Mouse (Mus musculus): ENCODE measurements around the gene Limk2. TPM values are rescaled to one million over a fixed set of nuclear protein-coding genes. Genes with fewer than 3 reads are reported as not detected.

Limk2 gene
- total and polyA plus RNA-seq, 2 experiments from 2014 or later, result 113 to 206 TPM

DNA sequence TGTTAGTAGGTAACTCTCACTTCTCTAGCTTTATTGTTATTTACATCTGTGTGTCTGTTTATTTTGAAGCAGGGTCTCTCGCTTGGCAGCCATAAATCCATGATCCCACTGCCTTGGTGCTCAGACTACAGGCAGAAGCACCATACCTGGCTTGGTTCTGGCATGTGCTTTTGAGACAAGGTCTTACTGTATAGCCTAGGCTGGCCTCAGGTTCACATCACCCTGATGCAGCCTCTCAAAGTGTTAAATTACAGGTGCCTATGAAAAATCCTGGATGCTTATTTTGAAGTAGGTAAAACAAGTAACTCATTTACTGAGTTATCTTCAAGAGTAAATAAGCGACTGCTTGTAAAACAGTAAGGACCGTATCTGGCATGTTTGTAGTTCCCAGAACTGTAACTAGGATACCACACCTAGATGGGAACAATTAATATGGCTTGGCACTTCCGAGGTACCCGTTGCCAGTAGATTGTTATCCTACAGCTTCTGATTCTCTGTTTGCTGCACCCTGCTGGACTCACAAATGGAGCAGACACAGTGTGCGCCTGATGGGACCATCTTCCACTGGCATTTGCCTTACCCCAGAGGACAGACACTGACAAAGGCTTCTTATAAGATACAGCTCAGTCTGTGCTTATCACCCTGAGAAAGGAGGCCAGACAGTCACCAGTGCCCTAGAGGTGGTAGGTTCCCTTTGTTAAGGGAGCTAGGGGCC, 21.4 kb downstream of the Limk2 start:
- Histone ChIP-seq H3K27me3 (ENCODE audit: insufficient read depth, low read length) (no peaks in the 10 kb centered on the region), H3K4me1 (ENCODE audit: insufficient read depth, low read length) (no peaks in the 10 kb centered on the region), H3K9ac (replicated peaks; ENCODE audit: low read length) (no peak overlapping the region), H3K4me3 (ENCODE audit: low read length) (no peak overlapping the region), H3K27ac (0 out of 2 replicates have a peak overlapping the region, but pooled peaks have one; percentile 11), H3K4me2 (ENCODE audit: low read depth, low read length) (no peak overlapping the region), H3K36me3 (ENCODE audit: insufficient read depth, low read length) (no peaks in the 10 kb centered on the region), H3K9me3 (ENCODE audit: low read length) (no peaks in the 10 kb centered on the region)
- ATAC-seq (0 out of 2 replicates have a peak, but pooled peaks have one; percentile 27), DNase-seq (ENCODE audit: low spot score) (no peak)
- WGBS, result 80% methylated on average over 6 of the region's 6 CpGs
- TF ChIP-seq CTCF (IDR thresholded peaks at IDR 0.05; ENCODE audit: low read depth), result no peak

- no peak overlapping the region for H3K4me3 ChIP-seq (ENCODE audit: low read length)
- ATAC-seq (peak; percentile 88), DNase-seq (ENCODE audit: low spot score) (peak; percentile 89)
- no peaks in the 10 kb centered on the region for H3K36me3 ChIP-seq (ENCODE audit: insufficient read depth, low read length)
- 22% methylated on average over 4 of the region's 4 CpGs for WGBS
- H3K9ac ChIP-seq (replicated peaks; ENCODE audit: low read length), result no peak overlapping the region
- no peaks in the 10 kb centered on the region for H3K27me3 ChIP-seq (ENCODE audit: insufficient read depth, low read length)
- no peaks in the 10 kb centered on the region for H3K9me3 ChIP-seq (ENCODE audit: low read length)
- TF ChIP-seq CTCF (IDR thresholded peaks at IDR 0.05; ENCODE audit: low read depth), result peak; percentile 100
- no peaks in the 10 kb centered on the region for H3K4me1 ChIP-seq (ENCODE audit: insufficient read depth, low read length)
- H3K4me2 ChIP-seq (ENCODE audit: low read depth, low read length), result no peak overlapping the region
- H3K27ac ChIP-seq, result 0 out of 2 replicates have a peak overlapping the region, but pooled peaks have one; percentile 11
Observed at GRCm38 (mm10) chr11:3386941-3387368, 22.0 kb downstream of the Limk2 start.

GRCm38 (mm10) chr11:3382602-3383594, 26.1 kb downstream of the Limk2 start:
- no peaks in the 10 kb centered on the region for H3K27me3 ChIP-seq (ENCODE audit: insufficient read depth, low read length)
- no peaks in the 10 kb centered on the region for H3K9me3 ChIP-seq (ENCODE audit: low read length)
- TF ChIP-seq CTCF (IDR thresholded peaks at IDR 0.05; ENCODE audit: low read depth), result no peak
- H3K4me1 ChIP-seq (ENCODE audit: insufficient read depth, low read length), result no peaks in the 10 kb centered on the region
- ATAC-seq (no peak), DNase-seq (ENCODE audit: low spot score) (no peak)
- H3K9ac ChIP-seq (replicated peaks; ENCODE audit: low read length), result no peak overlapping the region
- 0 out of 2 replicates have a peak overlapping the region, but pooled peaks have one; percentile 22 for H3K27ac ChIP-seq
- no peak overlapping the region for H3K4me2 ChIP-seq (ENCODE audit: low read depth, low read length)
- no peak overlapping the region for H3K4me3 ChIP-seq (ENCODE audit: low read length)
- WGBS, result 75% methylated on average over 5 of the region's 5 CpGs
- no peaks in the 10 kb centered on the region for H3K36me3 ChIP-seq (ENCODE audit: insufficient read depth, low read length)

DNA sequence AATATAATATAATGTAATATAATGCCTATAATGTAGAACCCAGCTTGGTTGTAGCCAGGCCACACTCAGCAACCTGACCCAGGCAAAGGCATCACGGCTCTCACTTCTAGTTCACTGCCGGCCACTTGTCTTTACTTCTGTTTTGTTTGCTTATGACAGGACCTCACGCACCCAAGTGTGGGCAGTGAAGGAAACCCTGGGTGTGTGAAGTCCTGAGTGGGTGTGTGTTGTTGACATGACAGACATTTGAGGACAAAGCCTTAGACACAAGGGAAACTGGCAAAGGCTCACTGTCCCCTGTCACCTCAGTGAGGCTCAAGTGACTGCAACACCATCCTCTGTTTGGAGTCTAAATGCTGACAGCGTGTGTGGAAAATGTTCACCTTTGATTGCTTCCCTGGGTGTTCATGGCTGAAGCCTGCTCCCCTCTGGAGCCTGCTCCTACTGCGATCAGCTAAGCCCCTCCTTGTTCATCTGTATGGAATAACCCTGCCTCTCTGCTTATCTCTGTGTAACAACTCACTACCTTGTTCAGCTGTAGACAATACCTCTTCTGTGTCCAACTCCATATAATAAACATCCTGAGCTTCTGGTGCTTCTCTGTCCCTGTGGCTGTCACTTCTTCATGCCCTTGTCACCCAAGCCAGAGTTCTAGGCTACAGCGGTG, 27.7 kb downstream of the Limk2 start:
- no peak for DNase-seq (ENCODE audit: low spot score)
- H3K4me2 ChIP-seq (ENCODE audit: low read depth, low read length), result no peak overlapping the region
- H3K27me3 ChIP-seq (ENCODE audit: insufficient read depth, low read length), result no peaks in the 10 kb centered on the region
- H3K4me3 ChIP-seq (ENCODE audit: low read length), result no peak overlapping the region
- H3K4me1 ChIP-seq (ENCODE audit: insufficient read depth, low read length), result no peaks in the 10 kb centered on the region
- H3K27ac ChIP-seq, result no peak overlapping the region
- no peak overlapping the region for H3K9ac ChIP-seq (replicated peaks; ENCODE audit: low read length)
- H3K36me3 ChIP-seq (ENCODE audit: insufficient read depth, low read length), result no peaks in the 10 kb centered on the region
- no peaks in the 10 kb centered on the region for H3K9me3 ChIP-seq (ENCODE audit: low read length)
- ATAC-seq, result no peak
- no peak for TF ChIP-seq CTCF (IDR thresholded peaks at IDR 0.05; ENCODE audit: low read depth)
- 91% methylated on average over 6 of the region's 6 CpGs for WGBS

DNA sequence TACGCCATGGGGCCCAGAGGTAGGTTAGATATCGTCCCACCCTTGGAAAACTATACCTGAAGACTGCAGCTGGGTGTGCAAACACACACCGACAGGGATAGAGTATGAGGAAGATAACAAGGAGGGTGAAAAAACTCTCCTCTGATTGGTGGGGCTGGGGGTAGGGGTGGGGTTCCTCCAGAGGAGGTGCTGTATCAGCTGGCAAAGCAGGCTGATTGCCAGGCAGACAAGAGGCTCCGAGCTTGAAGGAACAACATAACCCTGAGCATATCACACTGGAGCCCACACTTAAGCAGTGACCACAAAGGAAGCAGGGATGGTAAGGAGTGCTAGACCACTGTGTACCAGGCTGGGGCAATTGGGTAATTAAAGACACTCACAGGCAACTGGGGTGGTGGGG, 29.6 kb downstream of the Limk2 start:
- no peak overlapping the region for H3K4me3 ChIP-seq (ENCODE audit: low read length)
- H3K27ac ChIP-seq, result no peak overlapping the region
- 83% methylated on average over 4 of the region's 4 CpGs for WGBS
- no peak for ATAC-seq
- H3K27me3 ChIP-seq (ENCODE audit: insufficient read depth, low read length), result no peaks in the 10 kb centered on the region
- peaks cover under 1% of the 10 kb centered on the region; the same call in 1 of the 2 replicates for H3K4me1 ChIP-seq (ENCODE audit: insufficient read depth, low read length)
- DNase-seq (ENCODE audit: low spot score), result no peak
- H3K9me3 ChIP-seq (ENCODE audit: low read length), result no peaks in the 10 kb centered on the region
- H3K36me3 ChIP-seq (ENCODE audit: insufficient read depth, low read length), result no peaks in the 10 kb centered on the region
- no peak for TF ChIP-seq CTCF (IDR thresholded peaks at IDR 0.05; ENCODE audit: low read depth)
- no peak overlapping the region for H3K9ac ChIP-seq (replicated peaks; ENCODE audit: low read length)
- H3K4me2 ChIP-seq (ENCODE audit: low read depth, low read length), result no peak overlapping the region

DNA sequence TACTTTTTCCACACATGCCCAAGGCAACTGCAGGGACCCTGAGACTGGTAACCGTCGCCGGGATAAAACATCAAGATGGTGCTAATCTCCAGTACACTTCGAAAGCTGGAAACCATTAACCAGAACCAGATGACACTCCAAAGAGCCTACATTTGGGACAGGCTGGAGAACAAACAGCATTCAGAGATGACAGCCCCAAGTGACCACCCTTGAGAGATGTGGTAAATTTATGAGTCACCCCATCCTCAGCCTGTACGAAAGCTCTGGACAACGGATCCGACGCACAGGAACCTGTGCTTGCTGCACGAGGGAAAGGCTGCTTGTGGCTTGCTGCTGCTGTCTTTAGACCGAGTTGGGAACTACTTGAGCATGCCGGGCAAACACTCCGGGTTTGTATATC, 34.2 kb downstream of the Limk2 start:
- no peaks in the 10 kb centered on the region for H3K27me3 ChIP-seq (ENCODE audit: insufficient read depth, low read length)
- peak overlapping the region; percentile 66; the same call in 1 of the 2 replicates for H3K27ac ChIP-seq
- 73% methylated on average over 12 of the region's 12 CpGs for WGBS
- ATAC-seq (no peak), DNase-seq (ENCODE audit: low spot score) (no peak)
- peak overlapping the region; percentile 17 for H3K9ac ChIP-seq (replicated peaks; ENCODE audit: low read length)
- H3K9me3 ChIP-seq (ENCODE audit: low read length), result no peaks in the 10 kb centered on the region
- H3K4me2 ChIP-seq (ENCODE audit: low read depth, low read length), result no peak overlapping the region
- no peak for TF ChIP-seq CTCF (IDR thresholded peaks at IDR 0.05; ENCODE audit: low read depth)
- no peaks in the 10 kb centered on the region for H3K36me3 ChIP-seq (ENCODE audit: insufficient read depth, low read length)
- H3K4me3 ChIP-seq (ENCODE audit: low read length), result no peak overlapping the region
- H3K4me1 ChIP-seq (ENCODE audit: insufficient read depth, low read length), result peaks cover 20% of the 10 kb centered on the region
